Mouse (Mus musculus) bone marrow macrophage, adult 2 months (primary cell): ENCODE results near the gene Fam49a.

ENCODE experiments used
- CTCF ChIP-seq: IDR thresholded peaks from 2 replicates; pipeline ENCODE4 v1.5.1; 2012; ENCODE audit warnings: low read depth, mild to moderate bottlenecking, low read length, moderate library complexity
- POLR2A ChIP-seq: IDR thresholded peaks from 2 replicates; pipeline ENCODE4 v1.6.1; 2012; ENCODE audit warnings: mild to moderate bottlenecking, low read depth, low read length, borderline replicate concordance

- no peak for TF ChIP-seq CTCF
- TF ChIP-seq POLR2A, result no peak
Measured at GRCm38 (mm10) chr12:12356946-12357345, 95.0 kb downstream of the Fam49a start.
